Mouse (Mus musculus) right cerebral cortex, postnatal 36 days (tissue): ENCODE results near the gene Tpmt.

Experiments
- DNase-seq, 2 experiments: peaks; one replicate each; pipeline ENCODE4 v3.0.0; 2022; ENCODE audit warnings: low spot score in 2 of 2, mixed read lengths in 1 of 2

Gene Tpmt

GRCm38 (mm10) chr13:47042024-47042633, 2.4 kb downstream of the Tpmt start:
- DNase-seq: no peak

GRCm38 (mm10) chr13:47040061-47040460, 4.5 kb downstream of the Tpmt start:
- no peak for DNase-seq

- no peak for DNase-seq
Measured at GRCm38 (mm10) chr13:47037946-47038345, 6.6 kb downstream of the Tpmt start.

- no peak for DNase-seq
Measured at GRCm38 (mm10) chr13:47033602-47034001, 10.9 kb downstream of the Tpmt start.

- no peak for DNase-seq
Measured at GRCm38 (mm10) chr13:47030376-47031107, 14.0 kb downstream of the Tpmt start.

- no peak for DNase-seq
Measured at GRCm38 (mm10) chr13:47020798-47021197, 23.7 kb downstream of the Tpmt start.

GRCm38 (mm10) chr13:47019774-47020173, 24.8 kb downstream of the Tpmt start:
- no peak for DNase-seq

GRCm38 (mm10) chr13:47017259-47017658, 27.3 kb downstream of the Tpmt start:
- DNase-seq: peak; percentile 23 to 51

- no peak for DNase-seq
Measured at GRCm38 (mm10) chr13:47015195-47015501, 29.4 kb downstream of the Tpmt start.

GRCm38 (mm10) chr13:47014334-47015194, 30.0 kb downstream of the Tpmt start, which contains the start of gene Nhlrc1:
Gene Nhlrc1, minus strand, starts transcription at chr13:47014850.
- peak; percentile 71 to 77 for DNase-seq

GRCm38 (mm10) chr13:47013740-47014139, 30.8 kb downstream of the Tpmt start:
- DNase-seq: no peak

- DNase-seq: no peak
Measured at GRCm38 (mm10) chr13:47001590-47001989, 42.9 kb downstream of the Tpmt start.

- DNase-seq: no peak
Measured at GRCm38 (mm10) chr13:46999498-46999897, 45.0 kb downstream of the Tpmt start.

- no peak for DNase-seq
Measured at GRCm38 (mm10) chr13:46997355-46997754, 47.2 kb downstream of the Tpmt start.

- no peak for DNase-seq
Measured at GRCm38 (mm10) chr13:46993274-46993551, 51.3 kb downstream of the Tpmt start.

GRCm38 (mm10) chr13:46992516-46993273, 51.8 kb downstream of the Tpmt start:
- DNase-seq: no peak

GRCm38 (mm10) chr13:46990376-46991011, 54.0 kb downstream of the Tpmt start:
- no peak for DNase-seq

GRCm38 (mm10) chr13:46987941-46988340, 56.6 kb downstream of the Tpmt start:
- no peak for DNase-seq

- DNase-seq: no peak
Measured at GRCm38 (mm10) chr13:46986208-46986607, 58.3 kb downstream of the Tpmt start.

- DNase-seq: no peak
Measured at GRCm38 (mm10) chr13:46983878-46984277, 60.7 kb downstream of the Tpmt start.

- peak in 1 of 2 experiments; percentile 2 for DNase-seq
Measured at GRCm38 (mm10) chr13:46979836-46980490, 64.6 kb downstream of the Tpmt start.
